Mouse (Mus musculus) heart, adult 2 months (tissue): ENCODE measurements around the gene Palld. TPM values are rescaled to one million over a fixed set of nuclear protein-coding genes. Genes with fewer than 3 reads are reported as not detected.

ENCODE experiments used
- DNase-seq, 2 experiments: peaks; one replicate each; pipeline ENCODE4 v3.0.0; 2021
- H3K27ac ChIP-seq: fragments of 200-600 bp; 2 replicates; pipeline ENCODE4 v1.8.1; 2022
- H3K27me3 ChIP-seq: fragments of 200-500 bp; 2 replicates; pipeline ENCODE4 v1.6.1; 2012; ENCODE audit warnings: mild to moderate bottlenecking, low read length, inconsistent platforms, mixed read lengths; ENCODE audit not compliant: control insufficient read depth, insufficient read depth
- H3K36me3 ChIP-seq: fragments of 200-500 bp; 2 replicates; pipeline ENCODE4 v1.6.1; 2012; ENCODE audit warnings: low read length, inconsistent platforms; ENCODE audit not compliant: control insufficient read depth, insufficient read depth
- H3K4me1 ChIP-seq: fragments of 200-500 bp; 2 replicates; pipeline ENCODE4 v1.6.1; 2011; ENCODE audit warnings: low read length; ENCODE audit not compliant: control insufficient read depth, insufficient read depth
- H3K4me3 ChIP-seq: fragments of 200-600 bp; 2 replicates; pipeline ENCODE4 v1.8.1; 2022
- H3K79me2 ChIP-seq: fragments of 200-500 bp; replicated peaks from 2 replicates; pipeline ENCODE4 v1.6.1; 2012; ENCODE audit warnings: mild to moderate bottlenecking, inconsistent platforms, low read length, moderate library complexity, mixed read lengths; ENCODE audit not compliant: control insufficient read depth, insufficient read depth
- H3K9ac ChIP-seq: fragments of 200-500 bp; 2 replicates; pipeline ENCODE4 v1.6.1; 2012; ENCODE audit warnings: low read depth, mild to moderate bottlenecking, control low read depth, inconsistent platforms, low read length, mixed read lengths
- CTCF ChIP-seq: fragments of 200-600 bp; IDR thresholded peaks from 2 replicates; pipeline ENCODE4 v1.8.1; 2022; ENCODE audit warnings: antibody characterized with exemption, mild to moderate bottlenecking, moderate library complexity
- EP300 ChIP-seq: fragments of 200-500 bp; IDR thresholded peaks from 2 replicates; pipeline ENCODE4 v1.6.1; 2011; ENCODE audit warnings: low read depth, low read length, control low read depth; ENCODE audit not compliant: insufficient read depth
- POLR2A ChIP-seq: fragments of 200-500 bp; IDR thresholded peaks from 2 replicates; pipeline ENCODE4 v1.6.1; 2011; ENCODE audit warnings: mild to moderate bottlenecking, low read depth, low read length, control low read depth; ENCODE audit not compliant: insufficient read depth
- WGBS: fragments of 180-500 bp; shearing (Covaris S2); methylation state at CpG from one replicate; pipeline ENCODE4 v1.1.7; 2018; 5-methylcytosine and 5-hydroxymethylcytosine counted together
- intact Hi-C: fragments of 180-260 bp; cut with DNase I; formaldehyde crosslinking; loops from one replicate; pipeline ENCODE4 v1.15.1; 2025
- polyA plus RNA-seq: library from polyadenylated mRNA; depleted of rRNA; stranded (reverse); fragments of >200 nt; gene quantifications from 2 replicates; pipeline ENCODE4 v1.2.3, GENCODE M21; 2012
- total RNA-seq, 2 experiments: library from RNA; stranded (reverse); gene quantifications; 2 replicates each; pipeline ENCODE4 v1.2.3; 2021

Palld gene
- total and polyA plus RNA-seq, 3 experiments: 60.3 to 188 (median 169) TPM

DNA sequence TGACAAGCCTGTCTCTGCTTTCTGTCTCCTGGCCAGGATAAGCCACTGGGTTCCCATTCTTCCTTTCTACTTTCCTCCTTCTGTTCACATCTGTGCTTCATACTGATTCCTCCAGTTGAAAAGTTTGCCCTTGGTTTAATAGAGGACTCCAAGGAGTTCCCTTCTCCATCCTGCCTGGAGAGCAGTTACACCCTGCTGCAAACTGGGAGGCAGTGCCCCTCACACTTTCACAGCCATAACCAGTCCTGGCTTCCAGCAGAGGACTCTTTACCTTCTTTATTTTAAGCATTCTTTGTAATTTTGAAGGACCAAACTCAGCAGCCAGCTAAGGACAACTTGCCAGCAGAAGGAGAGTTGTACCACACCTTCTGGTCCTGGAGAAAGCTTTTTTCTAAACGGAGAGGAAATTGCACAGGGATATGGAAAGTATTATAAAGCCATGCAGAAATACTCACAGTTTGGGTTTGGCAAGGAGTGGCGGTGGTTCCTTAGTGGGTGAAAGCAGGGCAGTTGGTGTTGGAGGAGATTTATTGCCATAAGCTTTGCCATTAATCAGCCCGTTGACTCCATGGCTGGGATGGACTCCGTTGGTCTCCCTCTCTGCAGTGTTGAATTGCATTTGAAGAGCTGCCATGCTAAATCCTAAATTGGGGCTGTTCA lies 218.1 kb downstream of the Palld start:
- DNase-seq: no peak
- WGBS: 89% methylated on average over 4 of the region's 4 CpGs
- Histone ChIP-seq H3K27ac (no peak overlapping the region), H3K79me2 (no peaks in the 10 kb centered on the region), H3K27me3 (no peaks in the 10 kb centered on the region), H3K4me1 (peaks cover 2% of the 10 kb centered on the region), H3K36me3 (peaks cover 15% of the 10 kb centered on the region), H3K4me3 (no peak overlapping the region), H3K9ac (no peak overlapping the region)
- intact Hi-C loops: loop anchor here (5.0 kb wide), 1 partner anchor 67 kb away; no protein-coding TSS in a partner anchor
- TF ChIP-seq POLR2A (no peak), CTCF (no peak), EP300 (no peak)

DNA sequence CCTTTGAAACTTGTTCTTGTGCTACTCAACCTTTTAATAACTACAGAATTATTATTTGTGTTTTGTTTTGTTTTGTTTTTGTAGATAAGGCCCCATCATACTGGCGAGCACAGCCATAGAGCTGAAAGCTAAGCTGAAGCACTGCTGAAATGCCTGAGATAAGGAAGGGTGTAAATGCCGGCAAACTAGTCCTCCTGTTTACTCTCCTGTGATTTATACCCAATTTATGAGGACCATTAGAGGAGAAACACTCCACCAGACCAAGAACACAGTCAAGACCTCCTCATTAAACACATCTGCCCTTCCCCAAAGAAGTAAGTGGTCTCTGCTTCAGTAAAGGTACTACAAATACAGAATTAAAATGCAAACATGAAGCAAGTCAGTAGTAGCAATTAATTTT lies 219.6 kb downstream of the Palld start:
- Histone ChIP-seq H3K27ac (peak overlapping the region; percentile 73), H3K79me2 (no peaks in the 10 kb centered on the region), H3K36me3 (peaks cover 22% of the 10 kb centered on the region), H3K27me3 (no peaks in the 10 kb centered on the region), H3K4me1 (peaks cover 2% of the 10 kb centered on the region), H3K4me3 (no peak overlapping the region), H3K9ac (no peak overlapping the region)
- 51% methylated on average over 2 of the region's 2 CpGs for WGBS
- intact Hi-C loops: loop anchor here (5.0 kb wide), 1 partner anchor 66 kb away; no protein-coding TSS in a partner anchor
- no peak for DNase-seq
- TF ChIP-seq POLR2A (no peak), EP300 (no peak), CTCF (no peak)

GRCm38 (mm10) chr8:61681217-61681616 lies 221.3 kb downstream of the Palld start:
- 0 out of 2 replicates have a peak, but pooled peaks have one; percentile 9 for TF ChIP-seq EP300
- no peak for TF ChIP-seq CTCF
- TF ChIP-seq POLR2A: no peak
- DNase-seq: no peak
- Histone ChIP-seq H3K27ac (peak overlapping the region; percentile 73), H3K36me3 (peaks cover 33% of the 10 kb centered on the region), H3K9ac (no peak overlapping the region), H3K27me3 (no peaks in the 10 kb centered on the region), H3K4me3 (no peak overlapping the region), H3K4me1 (peaks cover 2% of the 10 kb centered on the region), H3K79me2 (no peaks in the 10 kb centered on the region)
- intact Hi-C loops: loop anchor here (5.0 kb wide), 1 partner anchor 64 kb away; no protein-coding TSS in a partner anchor
- 44% methylated on average over 3 of the region's 3 CpGs for WGBS

GRCm38 (mm10) chr8:61677227-61677626 lies 225.3 kb downstream of the Palld start:
- peaks cover 2% of the 10 kb centered on the region for H3K4me1 ChIP-seq
- H3K9ac ChIP-seq: no peak overlapping the region

GRCm38 (mm10) chr8:61671151-61671550 lies 231.3 kb downstream of the Palld start:
- DNase-seq: no peak

More at GRCm38 (mm10) chr8:61677227-61677626, 225.3 kb downstream of the Palld start:
- H3K36me3 ChIP-seq: peaks cover 24% of the 10 kb centered on the region
- no peak for TF ChIP-seq CTCF
- TF ChIP-seq EP300: 0 out of 2 replicates have a peak, but pooled peaks have one; percentile 44
- TF ChIP-seq POLR2A: no peak
- intact Hi-C loops: no loop called here
- 34% methylated on average over 5 of the region's 5 CpGs for WGBS
- no peaks in the 10 kb centered on the region for H3K79me2 ChIP-seq
- H3K4me3 ChIP-seq: no peak overlapping the region
- H3K27me3 ChIP-seq: no peaks in the 10 kb centered on the region
- H3K27ac ChIP-seq: peak overlapping the region; percentile 70
- peak; percentile 57 to 63 for DNase-seq

DNA sequence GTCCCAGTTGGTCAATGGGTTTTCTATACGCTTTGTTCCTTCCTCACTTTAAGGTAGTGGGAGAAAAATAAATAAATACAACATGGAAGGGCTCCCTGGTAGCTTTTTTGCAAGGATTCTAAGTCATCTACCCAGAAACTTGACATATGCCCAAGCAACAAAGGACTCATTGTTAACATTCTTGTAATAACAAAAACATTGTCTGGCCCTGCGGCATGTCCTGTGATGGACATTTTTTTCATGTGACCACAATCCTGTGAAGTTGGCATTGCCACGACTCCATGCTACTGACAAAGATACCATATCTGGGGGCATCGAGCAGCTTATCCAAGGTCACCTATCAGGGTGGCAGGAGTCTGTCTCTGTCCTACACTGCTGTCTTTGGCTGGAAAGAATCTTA lies 232.1 kb downstream of the Palld start:
- Histone ChIP-seq H3K79me2 (no peaks in the 10 kb centered on the region), H3K36me3 (peaks cover 14% of the 10 kb centered on the region), H3K4me1 (peaks cover 8% of the 10 kb centered on the region), H3K9ac (no peak overlapping the region), H3K27me3 (no peaks in the 10 kb centered on the region), H3K4me3 (no peak overlapping the region), H3K27ac (no peak overlapping the region; the same call in 1 of the 2 replicates)
- intact Hi-C loops: no loop called here
- WGBS: 44% methylated on average over 4 of the region's 4 CpGs
- TF ChIP-seq CTCF (no peak), EP300 (no peak), POLR2A (no peak)
- DNase-seq: no peak

More at GRCm38 (mm10) chr8:61671151-61671550, 231.3 kb downstream of the Palld start:
- Histone ChIP-seq H3K4me1 (peaks cover 8% of the 10 kb centered on the region), H3K27ac (peak overlapping the region; percentile 4; the same call in 1 of the 2 replicates), H3K9ac (no peak overlapping the region), H3K36me3 (peaks cover 8% of the 10 kb centered on the region), H3K4me3 (no peak overlapping the region), H3K79me2 (no peaks in the 10 kb centered on the region), H3K27me3 (no peaks in the 10 kb centered on the region)
- no peak for TF ChIP-seq POLR2A
- no peak for TF ChIP-seq CTCF
- no peak for TF ChIP-seq EP300
- intact Hi-C loops: no loop called here
